Mouse (Mus musculus): ENCODE data around the gene Dnal4.
"Not testable (repeated sequence)": the region's sequence is repeated elsewhere in the genome, so short reads cannot be mapped to it uniquely, and the experiment has no call there.

The Dnal4 gene

DNA sequence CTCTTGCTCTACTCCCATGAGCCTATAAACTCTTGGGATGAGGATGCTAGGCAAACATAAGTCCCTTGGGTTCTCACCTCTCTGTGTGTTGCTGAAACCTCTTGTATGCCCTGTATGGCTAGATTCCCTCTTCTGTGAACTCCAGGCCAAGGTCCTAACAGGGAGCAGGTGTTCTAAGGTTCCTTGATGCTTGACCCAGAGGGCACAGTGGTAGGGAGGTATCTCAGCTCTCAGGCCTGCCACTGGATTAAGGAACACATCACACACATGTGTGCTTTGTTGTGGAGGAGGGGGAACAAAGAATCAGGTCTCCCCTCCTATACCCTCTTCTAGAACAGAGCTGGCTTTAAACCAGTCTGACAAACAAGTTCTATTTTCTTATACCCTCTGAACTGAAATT, at the start of gene Dnal4:
Gene Dnal4, minus strand, starts transcription at position 101 of the 400 bp plus-strand sequence.
- no peak for DNase-seq (ENCODE audit: low read depth in 2 of 2, low spot score in 2 of 2)

DNA sequence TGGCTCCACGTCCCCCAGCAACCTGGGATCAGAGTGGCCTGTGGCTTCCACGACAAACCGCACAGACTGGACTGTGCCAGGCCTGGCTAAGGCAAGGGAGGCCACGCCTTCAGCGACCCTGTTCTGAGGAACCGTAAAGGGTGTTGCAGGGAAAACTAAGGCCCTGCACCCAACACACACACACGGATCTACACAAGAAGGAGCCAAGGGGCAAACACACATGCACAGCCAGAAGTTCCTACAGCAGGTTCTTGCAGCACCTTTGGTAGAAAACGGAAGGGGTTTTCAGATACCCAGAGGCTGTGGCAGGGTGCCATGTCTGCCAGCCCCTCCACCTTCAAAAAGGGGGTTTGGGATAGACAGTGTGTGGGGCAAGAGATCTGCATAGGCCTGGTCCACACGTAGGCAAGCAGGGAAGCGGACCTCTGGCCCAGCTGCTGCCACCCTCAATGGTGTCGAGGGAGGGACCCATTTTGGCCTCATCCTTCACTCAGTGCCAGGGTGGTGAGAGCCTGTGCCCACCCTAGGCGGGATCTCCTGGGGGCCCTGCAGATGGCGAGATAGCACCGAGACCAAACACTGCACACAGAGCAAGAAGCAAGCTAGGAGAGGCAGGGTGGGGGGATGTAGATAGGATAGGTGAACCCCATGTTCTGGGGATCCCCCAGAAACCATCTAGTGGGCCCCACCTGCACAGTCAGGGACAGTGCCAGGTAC, 49.6 kb upstream of the Dnal4 start:
- DNase-seq (ENCODE audit: low read depth in 2 of 2, low spot score in 2 of 2), result no peak

DNA sequence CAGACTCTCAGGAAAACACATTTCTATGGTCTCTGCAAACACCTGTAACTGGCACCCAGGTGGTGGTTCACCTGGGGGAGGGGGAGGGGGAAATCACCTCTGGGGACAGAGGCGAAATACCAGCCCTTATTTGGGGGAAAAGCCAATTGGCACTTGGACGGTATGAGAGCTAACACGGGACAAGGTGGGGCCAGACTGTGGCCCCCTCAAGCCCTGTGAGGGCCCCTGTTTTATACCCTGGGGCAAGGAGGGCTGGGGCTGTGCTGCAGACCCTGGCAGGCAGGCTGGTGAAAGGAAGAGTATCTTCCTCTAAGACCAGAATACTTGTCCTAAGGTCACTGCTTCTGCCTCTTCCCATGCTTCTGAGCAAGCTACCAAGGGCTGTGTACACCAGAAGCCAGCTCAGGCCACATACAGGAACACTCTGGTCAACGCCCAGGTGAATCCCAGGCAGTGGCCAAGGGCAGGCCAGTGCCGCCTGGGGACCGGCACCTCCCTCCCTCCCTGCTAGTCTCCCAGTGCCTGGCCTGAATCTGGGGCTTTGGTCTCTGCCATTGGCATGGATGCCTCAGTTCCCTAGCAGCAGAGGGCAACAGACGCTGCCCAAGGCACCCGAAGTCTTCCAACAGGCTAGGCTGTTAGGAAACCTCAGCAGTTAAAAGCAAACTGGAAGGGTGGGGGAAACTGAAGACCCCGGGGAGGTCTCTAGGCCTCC, 48.7 kb upstream of the Dnal4 start:
- no peak for DNase-seq (ENCODE audit: low read depth in 2 of 2, low spot score in 2 of 2)

DNA sequence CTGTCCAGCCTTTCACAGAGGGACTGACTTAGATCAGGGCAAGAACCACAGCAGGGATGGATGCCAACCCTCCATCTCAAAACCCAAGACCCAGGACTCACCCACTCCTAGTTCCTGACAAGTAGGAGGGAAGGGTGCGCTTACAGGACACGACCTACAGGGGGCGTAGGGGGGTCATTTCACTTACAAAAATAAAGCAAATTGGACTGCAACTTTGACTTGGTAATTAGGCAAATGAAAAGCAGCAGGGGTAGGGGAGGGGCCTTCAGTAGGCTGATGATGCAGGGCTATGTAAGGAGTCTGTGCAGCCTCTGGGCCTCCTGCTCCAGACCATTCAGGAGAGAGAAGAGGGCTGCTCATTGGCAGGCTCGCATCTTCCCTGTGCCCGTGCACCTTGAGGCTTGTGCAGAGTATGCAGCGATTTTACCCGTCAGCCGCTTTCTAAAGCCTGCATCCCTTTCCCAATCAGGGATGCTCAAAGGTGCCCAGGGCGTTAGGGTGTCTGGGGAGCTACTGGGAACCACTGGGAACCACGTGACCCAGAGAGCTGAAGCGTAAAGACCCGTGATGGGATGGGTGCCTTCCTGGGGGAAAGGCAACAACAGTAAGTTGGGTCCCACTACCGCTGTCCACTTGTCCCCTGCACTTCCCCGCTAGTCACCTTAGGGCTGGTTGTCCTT, 47.6 kb upstream of the Dnal4 start:
- DNase-seq (ENCODE audit: low read depth in 2 of 2, low spot score in 2 of 2), result no peak

DNA sequence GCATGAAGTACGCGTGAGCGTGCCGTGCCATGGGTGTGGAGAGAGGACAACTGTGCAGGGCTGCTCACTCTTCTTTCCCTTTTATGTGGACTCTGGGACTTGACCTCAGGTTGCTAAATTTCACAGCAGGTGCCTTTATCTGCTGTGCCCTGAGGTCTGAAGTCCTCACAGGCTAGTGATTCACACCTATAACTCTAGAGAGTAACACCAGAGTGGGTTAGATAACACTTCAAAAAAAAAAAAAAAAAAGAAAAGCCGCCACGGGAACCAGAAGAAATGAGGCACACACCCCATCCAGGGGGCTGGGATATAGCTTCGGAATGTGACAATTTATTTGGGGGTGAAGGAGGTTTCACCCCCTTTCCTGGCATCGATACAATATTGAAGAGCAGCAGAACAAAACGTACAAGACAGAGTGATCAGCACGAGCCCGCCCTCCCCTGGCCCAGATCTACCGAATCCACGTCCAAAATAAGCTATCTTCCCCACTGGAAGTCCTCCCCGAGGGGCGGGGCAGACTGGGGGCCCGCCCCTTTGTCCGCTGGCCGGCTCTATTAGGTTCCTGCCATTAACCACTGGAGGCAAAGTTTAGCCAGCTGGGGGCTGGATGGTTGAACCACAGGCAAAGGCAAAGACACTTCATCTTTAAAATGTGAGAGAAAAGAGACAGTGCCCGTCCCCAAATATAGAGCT, 46.1 kb upstream of the Dnal4 start:
- no peak for DNase-seq (ENCODE audit: low read depth in 2 of 2, low spot score in 2 of 2)

DNA sequence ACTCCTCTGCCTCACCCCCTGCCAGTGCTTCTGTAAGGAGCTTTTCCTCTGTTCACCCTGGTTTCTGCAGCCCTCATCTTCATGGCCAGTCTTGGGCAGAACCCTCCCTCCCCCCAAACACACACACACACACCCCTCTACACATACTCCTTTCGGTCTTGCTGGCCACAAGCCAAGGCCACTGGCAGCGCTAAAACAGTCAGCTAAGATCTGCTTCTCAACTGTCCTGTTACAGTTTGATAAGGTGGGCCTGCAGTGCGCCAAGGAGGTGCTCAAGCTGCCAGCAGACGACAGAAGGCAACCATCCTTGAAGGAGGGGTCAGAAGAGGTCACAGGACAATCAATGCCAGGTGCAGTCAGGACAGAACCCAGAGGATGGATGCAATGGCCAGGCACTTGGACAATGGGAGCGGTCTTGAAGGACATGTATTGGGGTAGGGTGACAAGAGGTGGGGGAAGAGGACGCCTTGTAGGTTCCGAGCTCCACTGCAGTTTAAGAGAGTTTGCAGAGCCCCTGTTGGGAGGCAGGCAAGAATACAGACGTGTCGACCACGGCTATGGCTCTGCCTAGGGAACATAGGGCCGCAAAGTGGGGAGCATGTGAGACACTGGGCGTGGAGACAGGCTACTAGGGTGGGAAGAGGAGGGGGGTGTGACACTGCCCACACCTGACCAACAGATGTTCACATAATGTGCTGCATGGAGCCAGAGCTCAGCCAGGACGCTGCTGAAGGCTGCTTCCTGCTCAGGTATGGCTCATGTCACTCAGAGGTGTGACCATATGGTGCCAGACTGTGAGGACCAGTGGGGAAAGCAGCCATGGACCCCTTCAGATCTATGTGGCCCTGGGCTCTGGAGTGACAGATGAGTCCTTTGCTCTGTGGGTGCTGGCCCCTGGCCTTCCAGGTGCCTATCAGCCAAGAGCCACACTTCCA, 44.9 kb upstream of the Dnal4 start:
- DNase-seq (ENCODE audit: low read depth in 2 of 2, low spot score in 2 of 2), result no peak

DNA sequence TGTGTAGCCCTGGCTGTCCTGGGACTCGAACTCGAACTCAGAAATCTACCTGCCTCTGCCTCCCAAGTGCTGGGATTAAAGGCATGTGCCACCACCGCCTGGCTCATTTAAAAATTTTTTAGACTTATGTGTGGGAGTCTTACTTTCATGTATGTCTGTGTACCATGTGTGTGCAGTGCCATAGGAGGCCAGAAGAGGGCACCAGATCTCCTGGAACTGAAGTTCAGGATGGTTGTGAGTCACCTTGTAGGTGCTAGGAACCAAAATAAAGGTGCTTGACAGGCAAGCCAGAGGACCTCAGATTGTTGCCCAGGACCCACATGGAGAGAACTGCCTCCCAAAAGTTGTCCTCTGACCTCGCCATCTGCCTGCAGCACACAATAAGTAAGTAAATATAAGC, 40.7 kb upstream of the Dnal4 start:
- no peak for DNase-seq (ENCODE audit: low read depth in 2 of 2, low spot score in 2 of 2)

DNA sequence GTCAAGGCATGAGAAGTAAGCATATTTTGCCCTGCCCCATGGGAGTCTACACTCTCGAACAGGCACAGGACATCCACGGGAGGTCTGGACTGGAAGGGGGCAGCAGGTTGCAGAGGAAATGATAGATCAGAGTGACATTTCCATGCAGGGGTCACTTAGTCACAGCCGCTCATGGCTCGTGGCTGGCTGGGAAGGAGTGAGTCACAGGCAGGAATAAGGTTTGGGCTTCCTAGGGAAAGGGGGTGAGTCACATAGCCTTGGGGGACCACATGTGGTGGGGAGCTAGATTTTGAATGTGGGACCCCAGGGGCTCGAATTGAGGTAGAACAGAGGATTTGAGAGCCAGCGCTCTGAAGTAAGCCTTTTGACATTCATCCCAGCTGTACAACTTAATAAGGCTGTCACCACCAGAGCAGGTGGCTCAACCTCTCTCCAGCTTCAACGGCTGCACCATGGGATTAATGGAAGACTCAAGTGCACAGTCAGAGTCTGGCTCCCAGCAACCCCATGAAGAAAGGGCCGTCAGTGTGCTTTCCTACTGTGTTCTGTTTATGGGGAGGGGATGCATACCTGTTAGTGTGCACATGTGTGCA, 36.1 kb upstream of the Dnal4 start:
- no peak for DNase-seq (ENCODE audit: low read depth in 2 of 2, low spot score in 2 of 2)

DNA sequence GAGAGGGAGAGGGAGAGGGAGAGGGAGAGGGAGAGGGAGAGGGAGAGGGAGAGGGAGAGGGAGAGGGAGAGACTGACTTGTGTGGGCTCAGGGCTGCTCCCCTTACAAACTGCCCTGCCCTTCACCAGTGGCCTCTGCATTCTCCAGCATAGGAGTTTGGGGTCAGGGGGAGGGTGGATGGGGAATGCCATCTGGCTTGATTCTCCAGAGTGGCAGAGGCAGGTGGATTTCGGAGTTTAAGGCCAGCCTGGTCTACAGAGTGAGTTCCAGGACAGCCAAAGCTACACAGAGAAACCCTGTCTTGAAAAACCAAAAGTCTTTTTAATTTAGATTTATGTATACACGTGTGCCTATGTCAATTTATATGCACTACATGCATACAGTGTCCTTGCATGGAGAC, 35.2 kb upstream of the Dnal4 start:
- not testable (repeated sequence) for DNase-seq (ENCODE audit: low read depth in 2 of 2, low spot score in 2 of 2)

DNA sequence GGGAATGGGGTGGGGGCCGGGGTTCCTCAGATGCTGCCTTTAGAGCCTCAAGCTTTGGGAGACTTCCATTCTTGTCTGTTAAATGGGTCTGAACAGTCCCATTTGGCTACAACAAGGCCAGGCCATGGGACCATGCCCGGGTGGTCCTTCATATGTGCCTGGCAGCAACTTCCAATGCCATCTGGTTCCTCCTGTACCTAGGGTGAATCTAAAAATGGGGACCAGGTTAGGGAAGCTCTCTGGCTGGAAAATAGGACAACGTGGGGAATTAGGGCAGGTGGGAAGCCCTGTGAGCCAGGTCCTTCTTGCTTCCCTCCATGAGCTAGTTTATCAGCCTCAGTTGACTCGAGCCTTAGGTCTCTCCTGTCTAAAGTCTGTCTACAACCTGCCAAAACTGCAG, 33.3 kb upstream of the Dnal4 start:
- DNase-seq (ENCODE audit: low read depth in 2 of 2, low spot score in 2 of 2), result no peak

DNA sequence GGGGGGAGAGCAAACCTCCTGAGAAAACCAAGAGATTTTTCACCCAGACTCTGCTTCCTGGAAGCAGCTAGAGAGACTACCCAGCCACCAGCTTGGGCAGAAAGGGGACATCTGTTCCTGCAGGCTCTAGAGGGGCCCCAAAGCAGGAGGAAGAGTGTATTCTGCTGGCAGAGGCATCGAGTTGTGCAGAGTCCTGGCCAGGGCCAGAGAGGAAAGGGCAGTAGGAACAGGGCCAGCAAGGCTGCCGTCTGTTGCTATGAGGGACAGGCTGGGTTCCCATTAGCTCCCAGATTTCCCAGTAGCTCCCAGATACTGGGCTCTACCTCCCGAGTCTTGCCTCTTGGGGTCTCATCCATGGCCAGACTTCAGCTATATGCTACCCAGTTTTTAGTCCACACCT, 32.4 kb upstream of the Dnal4 start:
- DNase-seq (ENCODE audit: low read depth in 2 of 2, low spot score in 2 of 2), result no peak

DNA sequence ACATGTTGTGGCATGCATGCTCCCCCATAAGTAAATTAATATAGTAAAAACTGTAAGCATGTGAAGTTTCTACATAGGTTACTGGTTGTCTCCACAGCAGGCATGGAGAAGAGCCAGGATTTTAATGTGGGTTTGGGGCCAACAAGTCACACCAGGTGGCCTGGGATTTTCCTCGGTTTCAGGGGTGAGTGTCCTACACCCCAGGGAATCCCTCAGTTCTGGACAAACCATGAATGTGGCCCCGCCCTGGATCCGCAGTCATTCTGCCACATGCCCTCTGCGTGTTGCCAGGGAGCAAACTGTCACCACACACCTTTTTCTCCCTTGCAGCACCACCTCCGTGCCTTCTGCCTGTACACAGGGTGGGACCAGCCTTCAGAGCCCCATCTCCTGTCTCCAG, 31.0 kb upstream of the Dnal4 start:
- no peak for DNase-seq (ENCODE audit: low read depth in 2 of 2, low spot score in 2 of 2)

DNA sequence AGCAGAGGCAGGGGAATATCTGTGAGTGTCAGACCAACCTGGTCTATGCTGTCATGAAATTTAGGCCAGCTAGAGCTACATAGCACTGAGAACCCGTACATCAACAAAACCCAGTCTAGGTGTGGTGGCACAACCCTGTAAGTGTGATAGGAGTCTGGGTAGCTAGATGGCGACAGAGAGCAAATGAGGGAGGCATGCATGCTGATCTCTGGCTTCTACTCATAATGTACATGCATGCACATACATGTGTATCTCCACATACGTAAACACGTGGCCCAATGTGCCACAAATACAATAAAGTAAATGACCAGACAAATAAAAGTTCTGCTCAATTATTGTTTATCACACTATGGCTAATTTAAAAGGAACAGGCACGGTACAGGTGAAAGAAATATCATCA, 30.5 kb upstream of the Dnal4 start:
- DNase-seq (ENCODE audit: low read depth in 2 of 2, low spot score in 2 of 2), result peak; percentile 25 to 50

DNA sequence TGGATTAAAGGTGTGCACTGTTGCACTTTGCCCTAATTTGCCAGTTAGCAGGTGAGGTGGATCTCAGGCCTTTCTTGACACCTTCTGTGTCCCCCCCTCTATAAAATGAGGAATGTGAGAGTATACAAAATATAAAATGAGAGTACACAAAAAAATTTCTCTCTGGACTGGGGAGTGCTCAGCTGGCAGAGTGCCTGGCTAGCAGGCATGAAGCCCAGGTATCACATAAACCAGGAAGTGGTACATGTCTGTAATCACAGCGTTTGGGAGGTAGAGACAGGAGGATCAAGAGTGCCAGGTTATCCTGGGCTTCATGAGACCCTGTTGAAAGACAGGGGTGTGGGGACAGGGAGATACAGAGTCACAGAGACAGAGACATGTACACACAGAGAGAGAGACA, 29.4 kb upstream of the Dnal4 start:
- no peak for DNase-seq (ENCODE audit: low read depth in 2 of 2, low spot score in 2 of 2)

DNA sequence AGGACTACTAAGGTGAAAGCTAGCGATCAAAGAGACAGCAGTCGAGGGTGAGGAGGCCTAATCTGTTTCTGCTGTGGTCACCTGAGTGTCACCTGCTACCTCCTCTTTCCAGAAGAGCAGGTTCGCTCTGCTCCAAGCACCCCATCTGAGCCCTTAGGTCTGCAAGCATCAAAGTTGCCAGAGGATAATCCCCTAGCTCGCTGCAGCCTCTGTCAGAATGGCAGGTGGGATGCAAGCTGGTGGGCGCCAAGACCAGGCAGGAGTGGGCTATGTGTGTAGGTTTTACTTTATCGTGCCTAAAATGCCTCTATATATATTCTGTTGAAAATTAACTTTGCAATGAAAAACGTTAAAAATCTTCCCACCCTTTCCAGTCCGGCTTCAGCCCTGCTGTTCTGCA, 27.6 kb upstream of the Dnal4 start:
- DNase-seq (ENCODE audit: low read depth in 2 of 2, low spot score in 2 of 2), result no peak

DNA sequence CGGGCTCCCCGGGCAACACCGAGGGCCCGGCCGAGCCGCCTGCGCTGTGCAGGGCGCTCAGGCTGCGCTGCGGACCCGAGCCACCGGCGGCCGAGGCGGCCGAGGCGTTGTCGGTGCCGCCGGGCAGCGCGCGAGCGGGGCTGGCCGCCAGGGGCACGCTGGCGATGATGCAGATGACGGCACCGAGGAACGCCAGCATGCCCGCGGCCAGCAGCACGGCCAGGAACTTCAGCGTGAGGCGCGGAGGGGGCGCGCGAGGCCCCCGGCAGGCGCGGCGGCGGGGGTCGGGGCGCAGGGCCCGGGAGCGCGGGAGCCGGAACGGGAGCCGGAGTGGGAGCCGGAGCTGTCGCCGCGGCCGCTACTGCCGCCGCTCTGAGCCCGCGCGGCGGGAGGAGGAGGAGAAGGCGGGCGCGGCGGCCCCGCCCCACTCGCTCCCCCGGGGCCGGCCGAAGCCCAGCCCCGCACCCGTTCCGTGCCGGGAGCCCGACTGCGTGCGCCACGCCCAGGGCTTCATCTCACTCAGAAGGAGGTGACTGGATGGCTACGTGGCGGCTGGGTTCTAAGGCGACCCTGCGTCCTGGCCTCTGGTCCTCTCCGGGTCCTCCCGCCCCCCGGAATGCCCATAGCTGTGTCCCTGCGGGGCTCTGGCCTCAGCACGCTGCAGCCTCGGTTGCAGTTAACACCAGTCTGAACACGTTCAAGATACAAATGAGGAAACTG, 26.9 kb upstream of the Dnal4 start, which contains the start of gene Nptxr:
Gene Nptxr, minus strand, starts transcription at position 415 of the 720 bp plus-strand sequence.
- no peak for DNase-seq (ENCODE audit: low read depth in 2 of 2, low spot score in 2 of 2)

DNA sequence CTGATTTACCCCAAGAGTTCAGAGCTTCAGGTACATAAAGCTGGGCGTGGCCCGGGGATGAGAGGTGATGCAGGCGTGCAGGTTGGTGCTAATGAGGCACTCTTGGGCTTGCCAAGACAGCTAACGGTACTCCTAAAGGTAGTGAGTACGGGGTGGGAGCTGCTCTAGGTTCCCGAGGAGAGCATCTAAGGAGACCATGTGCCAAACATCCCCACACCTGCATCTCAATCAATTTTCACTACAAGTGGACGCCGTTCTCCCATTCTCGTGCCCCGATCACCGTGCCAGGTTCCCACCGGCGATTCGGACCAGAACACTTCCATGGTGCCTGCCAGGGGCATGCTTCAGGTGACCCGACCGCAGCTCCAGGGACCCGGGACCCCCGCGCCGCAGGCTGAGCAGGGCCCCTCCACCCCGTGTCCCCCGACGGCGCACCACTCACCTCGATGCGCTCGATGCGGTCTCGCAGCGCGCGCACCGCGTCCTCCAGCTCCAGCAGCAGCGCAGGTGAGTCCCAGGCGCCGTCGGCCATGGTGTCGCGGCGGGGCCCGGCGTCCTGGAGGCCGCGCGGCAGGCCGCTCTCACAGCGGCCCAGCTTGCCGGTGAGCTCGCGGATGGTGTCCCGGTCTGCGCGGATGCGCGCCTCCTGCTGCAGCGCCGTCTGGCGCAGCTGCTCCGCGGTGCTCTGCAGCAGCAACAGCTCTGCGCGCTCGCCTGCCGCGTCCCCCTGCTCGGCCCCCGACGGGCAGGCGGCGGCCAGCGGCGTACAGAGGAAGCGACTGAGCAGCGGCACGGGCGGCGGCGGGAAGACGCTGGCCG, 26.1 kb upstream of the Dnal4 start:
- DNase-seq (ENCODE audit: low read depth in 2 of 2, low spot score in 2 of 2), result no peak

DNA sequence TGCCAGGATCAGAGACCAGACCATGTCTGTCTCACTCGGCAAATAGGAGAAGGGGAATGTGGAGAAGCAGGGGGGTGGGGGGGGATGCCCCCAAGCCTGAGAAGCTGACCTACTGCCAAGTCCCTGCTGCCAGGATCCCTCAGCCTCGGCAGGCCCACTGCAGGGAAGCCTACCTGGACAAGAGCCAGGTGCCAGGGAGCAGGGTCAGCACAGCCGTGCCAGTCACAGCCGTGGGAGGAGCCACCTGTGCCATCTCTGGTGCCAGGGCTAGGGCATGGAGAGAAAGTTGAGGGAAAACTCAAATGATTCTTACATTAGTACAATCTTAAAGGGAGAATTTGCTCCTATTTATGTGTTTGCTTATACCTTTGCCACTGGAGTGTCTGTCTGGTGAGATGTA, 24.7 kb upstream of the Dnal4 start:
- DNase-seq (ENCODE audit: low read depth in 2 of 2, low spot score in 2 of 2), result no peak

DNA sequence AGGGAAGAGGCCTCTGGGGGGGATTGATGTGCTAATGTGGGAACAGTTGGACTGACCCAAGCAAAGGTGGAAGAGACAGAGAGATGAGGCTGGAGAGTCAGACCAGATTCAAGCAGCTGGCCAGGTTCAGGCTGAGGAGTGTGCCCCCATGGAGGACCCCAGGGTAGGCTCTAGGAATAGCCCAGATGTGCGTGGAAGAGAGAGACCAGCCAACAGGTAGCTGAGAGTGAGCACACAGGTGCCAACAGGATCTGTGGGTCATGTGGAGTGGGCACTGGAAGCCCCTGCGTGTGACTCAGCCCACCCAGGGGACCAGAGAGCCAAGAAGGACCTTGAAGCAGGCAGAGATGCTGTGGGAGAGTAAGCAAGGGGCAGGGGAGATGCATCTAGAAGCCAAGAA, 24.0 kb upstream of the Dnal4 start:
- DNase-seq (ENCODE audit: low read depth in 2 of 2, low spot score in 2 of 2), result no peak
